Mouse (Mus musculus) megakaryocyte-erythroid progenitor cell, adult 5 weeks (primary cell): ENCODE results near the gene Cabp1. TPM values are rescaled to one million over a fixed set of nuclear protein-coding genes. Genes with fewer than 3 reads are reported as not detected.

ENCODE experiments used
- polyA plus RNA-seq: library from polyadenylated mRNA; stranded (reverse); fragments of >175 nt; gene quantifications from 2 replicates; pipeline ENCODE4 v1.2.3, GENCODE M21; 2012

Cabp1 gene
- polyA plus RNA-seq: 0.37 and 0.73 TPM in 2 replicates

GRCm38 (mm10) chr5:115193669-115194625, at the start of gene Cabp1:
Gene Cabp1 (minus strand): TSS chr5:115194381.

GRCm38 (mm10) chr5:115235786-115236263, 41.6 kb upstream of the Cabp1 start, which contains the start of gene Pop5:
Gene Pop5 (plus strand): TSS chr5:115235836.

GRCm38 (mm10) chr5:115158040-115158983, 35.9 kb downstream of the Cabp1 start, which contains the start of gene Mlec:
Gene Mlec (minus strand): TSS chr5:115158179.

GRCm38 (mm10) chr5:115134234-115135165, 59.7 kb downstream of the Cabp1 start, which contains the start of gene Unc119b:
Gene Unc119b (minus strand): TSS chr5:115134975.

GRCm38 (mm10) chr5:115118961-115119570, 75.1 kb downstream of the Cabp1 start, which contains the start of gene Acads:
Gene Acads (minus strand): TSS chr5:115119346.

Other genes with a start within 250 kb of the Cabp1 start
- gene Hnf1a, start 223.3 kb downstream of the Cabp1 start, polyA plus RNA-seq: 0.18 TPM in 1 of 2 replicates, not detected in the other
- gene Sppl3, start 183.2 kb downstream of the Cabp1 start, polyA plus RNA-seq: 18.8 and 28.7 TPM in 2 replicates
- not detected in 2 replicates for gene Gm10401, start 96.1 kb downstream of the Cabp1 start, polyA plus RNA-seq
- 57.8 and 61.9 TPM in 2 replicates for gene Acads, start 75.0 kb downstream of the Cabp1 start, polyA plus RNA-seq
- 40.0 and 46.4 TPM in 2 replicates for gene Unc119b, start 59.4 kb downstream of the Cabp1 start, polyA plus RNA-seq
- gene Mlec, start 36.2 kb downstream of the Cabp1 start, polyA plus RNA-seq: 66.7 and 90.8 TPM in 2 replicates
- gene Pop5, start 41.5 kb upstream of the Cabp1 start, polyA plus RNA-seq: 13.8 and 18.1 TPM in 2 replicates
- gene Rnf10, start 78.5 kb upstream of the Cabp1 start, polyA plus RNA-seq: 243 and 252 TPM in 2 replicates
- 17.6 and 18.8 TPM in 2 replicates for gene Coq5, start 85.3 kb upstream of the Cabp1 start, polyA plus RNA-seq
- 412 and 470 TPM in 2 replicates for gene Dynll1, start 106.6 kb upstream of the Cabp1 start, polyA plus RNA-seq
- gene Srsf9, start 132.8 kb upstream of the Cabp1 start, polyA plus RNA-seq: 74.0 and 79.8 TPM in 2 replicates
- 11.6 and 11.8 TPM in 2 replicates for gene Gatc, start 146.8 kb upstream of the Cabp1 start, polyA plus RNA-seq
- gene Triap1, start 146.8 kb upstream of the Cabp1 start, polyA plus RNA-seq: 4.6 and 6.1 TPM in 2 replicates
- gene Cox6a1, start 154.6 kb upstream of the Cabp1 start, polyA plus RNA-seq: 1,870 and 2,088 TPM in 2 replicates
- not detected in 2 replicates for gene Msi1, start 235.2 kb upstream of the Cabp1 start, polyA plus RNA-seq